Mouse (Mus musculus) kidney, adult 2 months (tissue): ENCODE results near the gene Pde6g.

Experiments
- CTCF ChIP-seq: fragments of 200-500 bp; conservative IDR thresholded peaks from 2 replicates; pipeline ENCODE4 v1.5.1; 2011; ENCODE audit warnings: low read depth, mild to moderate bottlenecking, control low read depth, low read length, moderate library complexity, mixed read lengths; ENCODE audit not compliant: insufficient read depth, insufficient read length
- POLR2A ChIP-seq: fragments of 200-500 bp; IDR thresholded peaks from one replicate; pipeline ENCODE4 v1.6.1; 2011; ENCODE audit warnings: low read depth, low read length, control low read depth

- TF ChIP-seq CTCF = no peak
- TF ChIP-seq POLR2A = no peak
Measured at GRCm38 (mm10) chr11:120452246-120452645, 1.1 kb downstream of the Pde6g start.
